Mouse (Mus musculus) stomach, embryonic 15.5 days (tissue): ENCODE results near the gene Lnx1. TPM values are rescaled to one million over a fixed set of nuclear protein-coding genes. Genes with fewer than 3 reads are reported as not detected.

Experiments
- ATAC-seq: fragments of 200-750 bp; cut with Nextera tagmentation; 2 replicates; pipeline ENCODE4 v1.8.0; 2017; ENCODE audit warnings: low read depth, moderate number of reproducible peaks, moderate TSS enrichment; ENCODE audit not compliant: insufficient read depth, low FRiP score
- H3K27ac ChIP-seq: fragments of 300-500 bp; sonication (generic); 2 replicates; pipeline ENCODE4 v1.5.1; 2015; ENCODE audit warnings: mild to moderate bottlenecking, inconsistent platforms
- H3K27me3 ChIP-seq: fragments of 300-500 bp; sonication (generic); replicated peaks from 2 replicates; pipeline ENCODE4 v1.6.1; 2015; ENCODE audit warnings: inconsistent platforms
- H3K36me3 ChIP-seq: fragments of 300-500 bp; sonication (generic); 2 replicates; pipeline ENCODE4 v1.6.1; 2015; ENCODE audit warnings: inconsistent platforms
- H3K4me1 ChIP-seq: fragments of 300-500 bp; sonication (generic); 2 replicates; pipeline ENCODE4 v1.6.1; 2015; ENCODE audit warnings: inconsistent platforms
- H3K4me2 ChIP-seq: fragments of 300-500 bp; sonication (generic); 2 replicates; pipeline ENCODE4 v1.6.1; 2015; ENCODE audit warnings: mild to moderate bottlenecking, inconsistent platforms
- H3K4me3 ChIP-seq: fragments of 300-500 bp; sonication (generic); replicated peaks from 2 replicates; pipeline ENCODE4 v1.5.1; 2015; ENCODE audit warnings: inconsistent platforms
- H3K9ac ChIP-seq: fragments of 300-500 bp; sonication (generic); 2 replicates; pipeline ENCODE4 v1.6.1; 2015; ENCODE audit warnings: inconsistent platforms
- H3K9me3 ChIP-seq: fragments of 300-500 bp; sonication (generic); 2 replicates; pipeline ENCODE4 v1.6.1; 2016; ENCODE audit warnings: inconsistent platforms
- WGBS: fragments of 180-500 bp; shearing (Covaris S2); methylation state at CpG from one replicate; pipeline ENCODE4 v1.1.7; 2015; 5-methylcytosine and 5-hydroxymethylcytosine counted together
- polyA plus RNA-seq: library from polyadenylated mRNA; unstranded; fragments of >200 nt; fragmentation: Nextera tagmentation; extraction: Ambion mirVana; gene quantifications from 2 replicates; pipeline ENCODE4 v1.2.1, GENCODE M21; 2015

Gene Lnx1
- polyA plus RNA-seq, 1 experiment from 2014 or later: 4.6 TPM

- 33% methylated on average over 5 of the region's 6 CpGs for WGBS
- Histone ChIP-seq H3K4me3 (no peak overlapping the region), H3K27me3 (no peaks in the 10 kb centered on the region), H3K9me3 (no peaks in the 10 kb centered on the region), H3K4me1 (no peaks in the 10 kb centered on the region), H3K4me2 (no peak overlapping the region), H3K36me3 (no peaks in the 10 kb centered on the region), H3K27ac (no peak overlapping the region), H3K9ac (no peak overlapping the region)
- no peak for ATAC-seq
Observed at GRCm38 (mm10) chr5:74647584-74647984, 55.1 kb downstream of the Lnx1 start.

GRCm38 (mm10) chr5:74642291-74642690 lies 60.4 kb downstream of the Lnx1 start:
- no peak for ATAC-seq
- Histone ChIP-seq H3K9ac (no peak overlapping the region), H3K27me3 (no peaks in the 10 kb centered on the region), H3K9me3 (no peaks in the 10 kb centered on the region), H3K4me3 (no peak overlapping the region), H3K36me3 (no peaks in the 10 kb centered on the region), H3K4me1 (no peaks in the 10 kb centered on the region), H3K4me2 (no peak overlapping the region), H3K27ac (no peak overlapping the region)
- WGBS: 47% methylated on average over 2 of the region's 2 CpGs

GRCm38 (mm10) chr5:74641000-74641399 lies 61.7 kb downstream of the Lnx1 start:
- Histone ChIP-seq H3K4me1 (no peaks in the 10 kb centered on the region), H3K4me3 (no peak overlapping the region), H3K27me3 (no peaks in the 10 kb centered on the region), H3K4me2 (no peak overlapping the region), H3K27ac (no peak overlapping the region), H3K9me3 (no peaks in the 10 kb centered on the region), H3K36me3 (no peaks in the 10 kb centered on the region), H3K9ac (no peak overlapping the region)
- WGBS: 49% methylated on average over 6 of the region's 6 CpGs
- no peak for ATAC-seq

GRCm38 (mm10) chr5:74640504-74640903 lies 62.2 kb downstream of the Lnx1 start:
- no peaks in the 10 kb centered on the region for H3K27me3 ChIP-seq
- no peak overlapping the region for H3K4me3 ChIP-seq
- no peak overlapping the region for H3K27ac ChIP-seq
- H3K36me3 ChIP-seq: no peaks in the 10 kb centered on the region
- WGBS: 69% methylated on average over 4 of the region's 4 CpGs
- no peaks in the 10 kb centered on the region for H3K9me3 ChIP-seq
- H3K4me1 ChIP-seq: no peaks in the 10 kb centered on the region
- H3K4me2 ChIP-seq: no peak overlapping the region
- no peak overlapping the region for H3K9ac ChIP-seq
- ATAC-seq: no peak

- 80% methylated on average over 6 of the region's 6 CpGs for WGBS
- no peak for ATAC-seq
Observed at GRCm38 (mm10) chr5:74639516-74639915, 63.2 kb downstream of the Lnx1 start.

GRCm38 (mm10) chr5:74634391-74634790 lies 68.3 kb downstream of the Lnx1 start:
- no peak for ATAC-seq
- 69% methylated on average over 3 of the region's 3 CpGs for WGBS
- Histone ChIP-seq H3K4me2 (no peak overlapping the region), H3K4me3 (no peak overlapping the region), H3K9ac (no peak overlapping the region), H3K4me1 (no peaks in the 10 kb centered on the region), H3K27ac (no peak overlapping the region), H3K9me3 (no peaks in the 10 kb centered on the region), H3K36me3 (no peaks in the 10 kb centered on the region), H3K27me3 (no peaks in the 10 kb centered on the region)

More at GRCm38 (mm10) chr5:74639516-74639915, 63.2 kb downstream of the Lnx1 start:
- no peak overlapping the region for H3K9ac ChIP-seq
- no peaks in the 10 kb centered on the region for H3K27me3 ChIP-seq
- no peak overlapping the region for H3K4me2 ChIP-seq
- no peaks in the 10 kb centered on the region for H3K36me3 ChIP-seq
- H3K9me3 ChIP-seq: no peaks in the 10 kb centered on the region
- no peaks in the 10 kb centered on the region for H3K4me1 ChIP-seq
- H3K27ac ChIP-seq: no peak overlapping the region
- no peak overlapping the region for H3K4me3 ChIP-seq

GRCm38 (mm10) chr5:74633453-74633852 lies 69.3 kb downstream of the Lnx1 start:
- WGBS: 71% methylated on average over 6 of the region's 6 CpGs
- H3K4me2 ChIP-seq: no peak overlapping the region
- no peak for ATAC-seq
- H3K27ac ChIP-seq: no peak overlapping the region
- H3K9ac ChIP-seq: no peak overlapping the region
- H3K36me3 ChIP-seq: no peaks in the 10 kb centered on the region
- H3K9me3 ChIP-seq: no peaks in the 10 kb centered on the region
- H3K27me3 ChIP-seq: no peaks in the 10 kb centered on the region
- H3K4me1 ChIP-seq: no peaks in the 10 kb centered on the region
- no peak overlapping the region for H3K4me3 ChIP-seq

- Histone ChIP-seq H3K9me3 (no peaks in the 10 kb centered on the region), H3K9ac (no peak overlapping the region), H3K27ac (no peak overlapping the region), H3K4me1 (no peaks in the 10 kb centered on the region), H3K4me3 (no peak overlapping the region), H3K36me3 (no peaks in the 10 kb centered on the region), H3K4me2 (no peak overlapping the region), H3K27me3 (no peaks in the 10 kb centered on the region)
- no peak for ATAC-seq
- 60% methylated on average over 17 of the region's 17 CpGs for WGBS
Observed at GRCm38 (mm10) chr5:74632369-74633114, 70.2 kb downstream of the Lnx1 start.

- no peaks in the 10 kb centered on the region for H3K4me1 ChIP-seq
- H3K36me3 ChIP-seq: no peaks in the 10 kb centered on the region
- H3K4me2 ChIP-seq: no peak overlapping the region
- WGBS: 87% methylated on average over 12 of the region's 12 CpGs
- no peaks in the 10 kb centered on the region for H3K27me3 ChIP-seq
- no peak overlapping the region for H3K27ac ChIP-seq
- H3K9me3 ChIP-seq: no peaks in the 10 kb centered on the region
- ATAC-seq: no peak
- H3K9ac ChIP-seq: no peak overlapping the region
- H3K4me3 ChIP-seq: no peak overlapping the region
Observed at GRCm38 (mm10) chr5:74628001-74628400, 74.7 kb downstream of the Lnx1 start.

- no peak overlapping the region for H3K4me2 ChIP-seq
- ATAC-seq: no peak
Observed at GRCm38 (mm10) chr5:74624385-74624784, 78.3 kb downstream of the Lnx1 start.

GRCm38 (mm10) chr5:74623316-74624000 lies 79.3 kb downstream of the Lnx1 start:
- WGBS: 94% methylated on average over 14 of the region's 14 CpGs
- Histone ChIP-seq H3K27ac (no peak overlapping the region), H3K9me3 (no peaks in the 10 kb centered on the region), H3K9ac (no peak overlapping the region), H3K27me3 (no peaks in the 10 kb centered on the region), H3K4me1 (no peaks in the 10 kb centered on the region), H3K4me2 (no peak overlapping the region), H3K4me3 (no peak overlapping the region), H3K36me3 (no peaks in the 10 kb centered on the region)
- ATAC-seq: no peak

More at GRCm38 (mm10) chr5:74624385-74624784, 78.3 kb downstream of the Lnx1 start:
- no peaks in the 10 kb centered on the region for H3K36me3 ChIP-seq
- H3K9me3 ChIP-seq: no peaks in the 10 kb centered on the region
- no peaks in the 10 kb centered on the region for H3K4me1 ChIP-seq
- no peak overlapping the region for H3K4me3 ChIP-seq
- H3K9ac ChIP-seq: no peak overlapping the region
- no peak overlapping the region for H3K27ac ChIP-seq
- H3K27me3 ChIP-seq: no peaks in the 10 kb centered on the region
- WGBS: 56% methylated on average over 5 of the region's 5 CpGs

GRCm38 (mm10) chr5:74621691-74622470 lies 80.8 kb downstream of the Lnx1 start:
- no peaks in the 10 kb centered on the region for H3K4me1 ChIP-seq
- no peak for ATAC-seq
- H3K27ac ChIP-seq: no peak overlapping the region
- H3K4me2 ChIP-seq: no peak overlapping the region
- WGBS: 51% methylated on average over 7 of the region's 7 CpGs
- no peaks in the 10 kb centered on the region for H3K27me3 ChIP-seq
- H3K9me3 ChIP-seq: no peaks in the 10 kb centered on the region
- H3K36me3 ChIP-seq: no peaks in the 10 kb centered on the region
- no peak overlapping the region for H3K9ac ChIP-seq
- no peak overlapping the region for H3K4me3 ChIP-seq
